Mouse (Mus musculus) limb, embryonic 11.5 days (tissue): Measurements from ENCODE around the gene Cxcr3. TPM values are rescaled to one million over a fixed set of nuclear protein-coding genes. Genes with fewer than 3 reads are reported as not detected.

Experiments used
- ATAC-seq: fragments of 200-750 bp; cut with Nextera tagmentation; 2 replicates; pipeline ENCODE4 v1.8.0; 2017; ENCODE audit warnings: low read depth; ENCODE audit not compliant: insufficient number of reproducible peaks, low FRiP score, low TSS enrichment
- DNase-seq: peaks from one replicate; pipeline ENCODE4 v3.0.0-alpha.2; 2015; ENCODE audit warnings: low spot score
- H3K27ac ChIP-seq: fragments of 300-500 bp; sonication (generic); replicated peaks from 2 replicates; pipeline ENCODE4 v1.5.1; 2014; ENCODE audit warnings: low read depth, mild to moderate bottlenecking, low read length
- H3K27me3 ChIP-seq: fragments of 300-500 bp; sonication (generic); 2 replicates; pipeline ENCODE4 v1.6.1; 2014; ENCODE audit warnings: mild to moderate bottlenecking, low read length, mixed read lengths; ENCODE audit not compliant: control insufficient read depth, insufficient read depth
- H3K36me3 ChIP-seq: fragments of 300-500 bp; sonication (generic); 2 replicates; pipeline ENCODE4 v1.6.1; 2014; ENCODE audit warnings: mild to moderate bottlenecking, low read length, moderate library complexity, mixed read lengths; ENCODE audit not compliant: control insufficient read depth, insufficient read depth
- H3K4me1 ChIP-seq: fragments of 300-500 bp; sonication (generic); 2 replicates; pipeline ENCODE4 v1.6.1; 2014; ENCODE audit warnings: low read length, mixed read lengths; ENCODE audit not compliant: control insufficient read depth, insufficient read depth
- H3K4me2 ChIP-seq: fragments of 300-500 bp; sonication (generic); 2 replicates; pipeline ENCODE4 v1.6.1; 2014; ENCODE audit warnings: low read depth, mild to moderate bottlenecking, moderate library complexity; ENCODE audit not compliant: severe bottlenecking
- H3K4me3 ChIP-seq: fragments of 300-500 bp; sonication (generic); 2 replicates; pipeline ENCODE4 v1.5.1; 2014; ENCODE audit warnings: low read depth, low read length
- H3K9ac ChIP-seq: fragments of 300-500 bp; sonication (generic); 2 replicates; pipeline ENCODE4 v1.6.1; 2014; ENCODE audit warnings: mild to moderate bottlenecking, low read length
- H3K9me3 ChIP-seq: fragments of 300-500 bp; sonication (generic); 2 replicates; pipeline ENCODE4 v1.6.1; 2016; ENCODE audit warnings: low read length; ENCODE audit not compliant: control insufficient read depth
- WGBS: fragments of 180-500 bp; shearing (Covaris S2); extraction: QIAGEN DNeasy Blood & Tissue Kit; methylation state at CpG from one replicate; pipeline ENCODE4 v1.1.7; 2014; 5-methylcytosine and 5-hydroxymethylcytosine counted together
- polyA plus RNA-seq: library from polyadenylated mRNA; unstranded; fragments of >200 nt; fragmentation: Nextera tagmentation; extraction: Ambion mirVana; gene quantifications from 2 replicates; pipeline ENCODE4 v1.2.1, GENCODE M21; 2014

The Cxcr3 gene
- not detected in 2 replicates for polyA plus RNA-seq

GRCm38 (mm10) chrX:101733828-101734319 is at the start of gene Cxcr3:
TSS of gene Cxcr3 (minus strand) at chrX:101734269.
- Histone ChIP-seq H3K9ac (no peak within 1 kb of the TSS), H3K27me3 (no peaks in the 10 kb centered on the region; the same call in 1 of the 2 replicates), H3K9me3 (no peaks in the 10 kb centered on the region), H3K36me3 (no peaks in the 10 kb centered on the region), H3K27ac (no peak within 1 kb of the TSS), H3K4me3 (no peak within 1 kb of the TSS), H3K4me2 (no peak within 1 kb of the TSS), H3K4me1 (no peaks in the 10 kb centered on the region)
- DNase-seq, result no peak
- ATAC-seq, result no peak
- 81% methylated on average over 11 of the region's 11 CpGs for WGBS

DNA sequence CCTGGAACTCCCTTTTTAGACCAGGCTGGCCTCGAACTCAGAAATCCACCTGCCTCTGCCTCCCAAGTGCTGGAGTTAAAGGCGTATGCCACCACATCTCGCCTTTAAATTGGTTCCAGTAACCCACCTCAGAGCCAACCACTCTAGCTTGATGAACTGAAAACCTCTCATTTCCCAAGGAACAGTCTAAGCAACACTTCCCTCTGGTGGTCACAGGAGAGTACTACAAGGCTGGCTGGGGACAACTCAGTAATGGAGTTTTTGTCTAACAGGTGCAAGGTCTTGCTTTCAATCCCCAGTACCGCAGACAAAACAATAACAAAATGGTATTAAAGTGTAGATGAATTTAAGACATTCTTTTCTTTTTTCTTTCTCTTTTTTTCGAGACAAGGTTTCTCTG is 38.0 kb upstream of the Cxcr3 start:
- no peak overlapping the region for H3K9ac ChIP-seq
- DNase-seq (peak; percentile 68), ATAC-seq (no peak)
- H3K4me1 ChIP-seq, result no peaks in the 10 kb centered on the region
- H3K9me3 ChIP-seq, result no peaks in the 10 kb centered on the region
- no peak overlapping the region for H3K4me3 ChIP-seq
- H3K27me3 ChIP-seq, result no peaks in the 10 kb centered on the region
- no peaks in the 10 kb centered on the region for H3K36me3 ChIP-seq
- H3K27ac ChIP-seq, result no peak overlapping the region
- no peak overlapping the region for H3K4me2 ChIP-seq
- 47% methylated on average over 5 of the region's 5 CpGs for WGBS

- Histone ChIP-seq H3K4me2 (no peak overlapping the region), H3K4me3 (no peak overlapping the region), H3K36me3 (no peaks in the 10 kb centered on the region), H3K4me1 (no peaks in the 10 kb centered on the region), H3K9me3 (no peaks in the 10 kb centered on the region), H3K27me3 (no peaks in the 10 kb centered on the region), H3K27ac (no peak overlapping the region), H3K9ac (no peak overlapping the region)
- WGBS, result 59% methylated on average over 3 of the region's 3 CpGs
- DNase-seq, result no peak
- no peak for ATAC-seq
These were observed 36.2 kb upstream of the Cxcr3 start for GRCm38 (mm10) chrX:101770307-101770706.

DNA sequence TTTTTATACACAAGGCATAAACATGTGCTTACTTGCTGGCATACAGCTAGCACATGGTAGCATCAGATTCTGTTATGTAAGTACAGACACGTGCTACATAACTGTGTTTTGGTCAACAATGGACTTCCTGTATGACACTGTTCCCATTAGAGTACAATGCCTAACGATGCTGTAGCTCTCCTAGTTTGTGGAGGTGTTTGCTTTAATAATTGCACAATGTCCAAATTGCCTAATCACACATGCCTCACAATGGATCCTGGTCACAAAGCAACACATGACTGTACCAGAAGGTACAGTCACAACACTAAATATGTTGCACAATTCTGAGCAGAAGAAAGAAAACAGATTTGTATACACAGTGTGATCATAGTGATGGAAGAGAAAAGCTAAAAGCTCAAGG is 35.4 kb upstream of the Cxcr3 start:
- ATAC-seq, result no peak

GRCm38 (mm10) chrX:101767280-101767679 is 33.2 kb upstream of the Cxcr3 start:
- ATAC-seq (no peak), DNase-seq (no peak)
- Histone ChIP-seq H3K27ac (no peak overlapping the region), H3K4me2 (no peak overlapping the region), H3K4me1 (no peaks in the 10 kb centered on the region), H3K4me3 (no peak overlapping the region), H3K9me3 (no peaks in the 10 kb centered on the region), H3K9ac (no peak overlapping the region), H3K27me3 (no peaks in the 10 kb centered on the region), H3K36me3 (no peaks in the 10 kb centered on the region)
- 78% methylated on average over 7 of the region's 7 CpGs for WGBS

More for the DNA sequence above, 35.4 kb upstream of the Cxcr3 start:
- no peak overlapping the region for H3K9ac ChIP-seq
- no peaks in the 10 kb centered on the region for H3K36me3 ChIP-seq
- H3K4me2 ChIP-seq, result no peak overlapping the region
- H3K27ac ChIP-seq, result no peak overlapping the region
- no peaks in the 10 kb centered on the region for H3K4me1 ChIP-seq
- no peaks in the 10 kb centered on the region for H3K27me3 ChIP-seq
- no peak for DNase-seq
- no peak overlapping the region for H3K4me3 ChIP-seq
- WGBS, result 66% methylated on average over 2 of the region's 2 CpGs
- H3K9me3 ChIP-seq, result no peaks in the 10 kb centered on the region

- no peak overlapping the region for H3K4me3 ChIP-seq
- no peak for DNase-seq
- no peaks in the 10 kb centered on the region for H3K9me3 ChIP-seq
- H3K9ac ChIP-seq, result no peak overlapping the region
- H3K27ac ChIP-seq, result no peak overlapping the region
- H3K4me1 ChIP-seq, result no peaks in the 10 kb centered on the region
- H3K36me3 ChIP-seq, result no peaks in the 10 kb centered on the region
- no peaks in the 10 kb centered on the region for H3K27me3 ChIP-seq
- ATAC-seq, result no peak
- 84% methylated on average over 4 of the region's 4 CpGs for WGBS
- H3K4me2 ChIP-seq, result no peak overlapping the region
These were observed 31.0 kb upstream of the Cxcr3 start for GRCm38 (mm10) chrX:101765111-101765510.

DNA sequence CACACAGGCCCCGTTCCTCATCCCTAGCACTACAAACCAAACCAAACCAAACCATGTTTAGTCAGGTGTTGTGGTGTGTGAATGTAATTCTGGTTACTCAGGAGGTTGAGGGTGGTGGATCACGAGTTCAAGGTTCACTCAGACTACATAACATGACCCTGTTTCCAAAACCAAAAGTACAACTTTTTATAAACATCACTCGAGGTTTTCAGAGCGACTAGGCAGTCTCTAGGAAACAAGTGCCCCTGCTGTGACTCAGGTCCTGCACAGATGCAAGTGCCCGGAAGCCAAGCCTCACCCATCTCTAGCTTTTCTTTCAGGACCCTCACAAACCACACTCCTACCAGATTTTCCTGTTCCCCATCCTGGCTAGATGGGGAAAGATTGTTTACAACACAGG is 30.6 kb upstream of the Cxcr3 start:
- 74% methylated on average over 5 of the region's 5 CpGs for WGBS
- no peak for ATAC-seq

DNA sequence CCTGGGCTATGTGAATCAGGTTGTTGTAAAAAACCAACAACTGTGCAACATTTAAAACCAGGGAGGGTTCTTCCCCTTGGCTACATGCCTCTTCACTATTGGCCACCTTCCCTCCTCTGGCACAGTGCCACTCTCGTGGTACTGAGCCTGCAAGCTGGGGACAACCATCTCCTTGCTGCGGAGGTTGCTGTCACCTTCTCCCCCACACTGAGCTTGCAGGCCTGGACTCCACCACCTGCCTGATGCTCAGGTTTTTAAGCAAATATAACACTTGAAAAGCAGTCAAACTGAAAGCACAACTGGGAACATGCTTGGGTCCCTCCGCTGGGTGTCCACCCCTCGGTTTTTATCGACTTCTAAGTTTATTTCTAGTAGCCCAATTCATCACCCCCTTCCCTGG is 20.4 kb upstream of the Cxcr3 start:
- Histone ChIP-seq H3K27ac (no peak overlapping the region), H3K4me2 (no peak overlapping the region), H3K27me3 (no peaks in the 10 kb centered on the region), H3K9me3 (no peaks in the 10 kb centered on the region), H3K9ac (no peak overlapping the region), H3K4me1 (no peaks in the 10 kb centered on the region), H3K36me3 (no peaks in the 10 kb centered on the region), H3K4me3 (no peak overlapping the region)
- ATAC-seq, result no peak
- WGBS, result 72% methylated on average over 5 of the region's 5 CpGs
- DNase-seq, result no peak

More for the DNA sequence above, 30.6 kb upstream of the Cxcr3 start:
- DNase-seq, result no peak
- Histone ChIP-seq H3K4me3 (no peak overlapping the region), H3K9me3 (no peaks in the 10 kb centered on the region), H3K36me3 (no peaks in the 10 kb centered on the region), H3K27me3 (no peaks in the 10 kb centered on the region), H3K4me1 (no peaks in the 10 kb centered on the region), H3K9ac (no peak overlapping the region), H3K4me2 (no peak overlapping the region), H3K27ac (no peak overlapping the region)

GRCm38 (mm10) chrX:101750144-101750543 is 16.1 kb upstream of the Cxcr3 start:
- Histone ChIP-seq H3K27me3 (no peaks in the 10 kb centered on the region), H3K27ac (no peak overlapping the region), H3K4me2 (no peak overlapping the region), H3K4me3 (no peak overlapping the region), H3K9ac (no peak overlapping the region), H3K9me3 (no peaks in the 10 kb centered on the region), H3K36me3 (no peaks in the 10 kb centered on the region), H3K4me1 (no peaks in the 10 kb centered on the region)
- DNase-seq (no peak), ATAC-seq (no peak)
- 72% methylated on average over 4 of the region's 4 CpGs for WGBS
